In the genomic region with DNA sequence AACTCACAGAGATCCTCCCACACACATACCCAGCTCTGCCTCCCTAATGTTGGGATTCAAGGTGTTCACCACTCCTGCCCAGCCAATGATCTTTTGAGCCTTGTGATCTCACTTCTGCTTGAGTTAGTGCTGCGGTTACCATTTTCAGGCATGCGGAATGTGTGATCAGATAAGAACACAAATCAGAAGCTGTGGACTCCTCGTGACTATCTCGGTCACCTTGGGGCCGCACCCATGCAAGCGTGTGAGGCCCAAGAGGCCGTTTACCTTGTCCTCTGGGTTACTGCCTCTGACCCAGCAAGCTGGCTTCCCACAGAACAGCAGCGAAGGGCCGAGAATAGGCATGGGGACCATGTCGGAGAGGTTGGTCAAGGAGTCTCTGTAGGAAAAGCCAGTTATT, we compare ENCODE assay signal across 28 mouse cellular contexts. TPM values are rescaled to one million over a fixed set of nuclear protein-coding genes. Genes with fewer than 3 reads are reported as not detected.
A peak's percentile ranks its signal among the peaks of the same experiment; 100 is the strongest.
DNase-seq lines count a peak whose midpoint lies in the region; ATAC-seq and TF ChIP-seq lines count a peak whose summit lies in the region.
"Had no signal": no experiment of that assay in that cellular context is flagged by ENCODE, and none has a peak within 500 bp of the region (broad histone marks: within the 10 kb centered on the region; RNA-seq: fewer than 3 reads in every experiment).

No protein-coding gene starts in this region.

- ATAC-seq in lung, postnatal 0 days = peak; percentile 54
- ATAC-seq in intestine, embryonic 16.5 days = peak; percentile 83
- no peak for ATAC-seq in kidney, embryonic 15.5 days (replicated peaks; ENCODE audit: low FRiP score)
- ATAC-seq in stomach, embryonic 16.5 days (ENCODE audit: insufficient read depth, low FRiP score) = peak; percentile 54; the same call in 1 of the 2 replicates
- no peak for ATAC-seq in midbrain, embryonic 15.5 days (replicated peaks)
- ATAC-seq: forebrain, embryonic 16.5 days; hindbrain, postnatal 0 days; midbrain, embryonic 13.5 days had no signal

- peak; percentile 38 for DNase-seq in lung, postnatal 0 days (ENCODE audit: low spot score)
- no peak for DNase-seq in lung, adult 2 months
- no peak for DNase-seq in spleen, postnatal 14 days (ENCODE audit: low spot score in 2 of 2)
- DNase-seq: adrenal gland, adult 2 months; B cell, adult 2 months; cerebellum, adult 18-20 months; cerebellum, postnatal 14 days; gastrocnemius, postnatal 25 days; heart, adult 2 months; heart, postnatal 14 days; lung, adult 18-20 months; retina, postnatal 1 day; right cerebral cortex, postnatal 25 days; spleen, adult 18-20 months had no signal

- H3K4me2 ChIP-seq in lung, postnatal 0 days (replicated peaks; ENCODE audit: low read depth, low read length) = no peak overlapping the region
- no peak overlapping the region for H3K4me2 ChIP-seq in intestine, embryonic 16.5 days (ENCODE audit: low read depth, low read length)
- H3K4me2 ChIP-seq in kidney, embryonic 15.5 days = no peak overlapping the region
- no peak overlapping the region for H3K4me2 ChIP-seq in stomach, embryonic 16.5 days (ENCODE audit: low read depth, low read length)
- no peak overlapping the region for H3K4me2 ChIP-seq in midbrain, embryonic 15.5 days
- H3K4me2 ChIP-seq: heart, embryonic 13.5 days; limb, embryonic 12.5 days; liver, embryonic 11.5 days; midbrain, embryonic 13.5 days; neural tube, embryonic 12.5 days had no signal

- no peak overlapping the region for H3K27ac ChIP-seq in lung, postnatal 0 days (ENCODE audit: low read length)
- no peak overlapping the region for H3K27ac ChIP-seq in intestine, embryonic 16.5 days (ENCODE audit: low read length)
- H3K27ac ChIP-seq in kidney, embryonic 15.5 days = peak overlapping the region; percentile 66
- no peak overlapping the region for H3K27ac ChIP-seq in stomach, embryonic 16.5 days (ENCODE audit: low read length)
- no peak overlapping the region for H3K27ac ChIP-seq in midbrain, embryonic 15.5 days
- H3K27ac ChIP-seq: forebrain, embryonic 10.5 days; heart, adult 2 months; heart, embryonic 13.5 days; hindbrain, postnatal 0 days; limb, embryonic 12.5 days; midbrain, embryonic 13.5 days; neural tube, embryonic 12.5 days had no signal

- no peak overlapping the region for H3K4me3 ChIP-seq in lung, postnatal 0 days (ENCODE audit: low read depth, low read length)
- H3K4me3 ChIP-seq in lung, adult 2 months (replicated peaks; ENCODE audit: extremely low read depth, low read depth, low read length) = no peak overlapping the region
- no peak overlapping the region for H3K4me3 ChIP-seq in intestine, embryonic 16.5 days (ENCODE audit: low read length)
- H3K4me3 ChIP-seq in kidney, embryonic 15.5 days (replicated peaks) = no peak overlapping the region
- H3K4me3 ChIP-seq in stomach, embryonic 16.5 days (replicated peaks; ENCODE audit: low read length) = no peak overlapping the region
- no peak overlapping the region for H3K4me3 ChIP-seq in midbrain, embryonic 15.5 days
- H3K4me3 ChIP-seq: forebrain, embryonic 10.5 days; heart, adult 2 months; heart, embryonic 13.5 days; limb, embryonic 12.5 days; midbrain, embryonic 13.5 days; neural tube, embryonic 12.5 days had no signal

- no peaks in the 10 kb centered on the region for H3K9me3 ChIP-seq in lung, postnatal 0 days (ENCODE audit: low read length)
- H3K9me3 ChIP-seq in intestine, embryonic 16.5 days (ENCODE audit: control insufficient read depth, low read length) = no peaks in the 10 kb centered on the region
- H3K9me3 ChIP-seq in kidney, embryonic 15.5 days (replicated peaks) = no peaks in the 10 kb centered on the region
- H3K9me3 ChIP-seq in stomach, embryonic 16.5 days (replicated peaks; ENCODE audit: control insufficient read depth, low read length) = no peaks in the 10 kb centered on the region
- no peaks in the 10 kb centered on the region for H3K9me3 ChIP-seq in midbrain, embryonic 15.5 days
- H3K9me3 ChIP-seq: G1E; limb, embryonic 12.5 days; midbrain, embryonic 13.5 days; neural tube, embryonic 12.5 days had no signal

- 70% methylated on average over 10 of the region's 10 CpGs for WGBS in lung, postnatal 0 days
- 69% methylated on average over 10 of the region's 10 CpGs for WGBS in lung, adult 2 months
- WGBS in intestine, embryonic 16.5 days = 59% methylated on average over 10 of the region's 10 CpGs
- WGBS in kidney, embryonic 15.5 days = 74% methylated on average over 10 of the region's 10 CpGs
- 61% methylated on average over 10 of the region's 10 CpGs for WGBS in stomach, embryonic 16.5 days
- WGBS in midbrain, embryonic 15.5 days = 93% methylated on average over 10 of the region's 10 CpGs

- no peak for TF ChIP-seq CTCF in lung, postnatal 0 days (IDR thresholded peaks at IDR 0.05)
- no peak for TF ChIP-seq CTCF in lung, adult 2 months (IDR thresholded peaks at IDR 0.05; ENCODE audit: insufficient read depth, low read length)

- H3K27me3 ChIP-seq in lung, postnatal 0 days (replicated peaks; ENCODE audit: insufficient read depth, low read length) = no peaks in the 10 kb centered on the region
- H3K27me3 ChIP-seq in intestine, embryonic 16.5 days (replicated peaks; ENCODE audit: control insufficient read depth, insufficient read depth, low read length) = no peaks in the 10 kb centered on the region
- H3K27me3 ChIP-seq in kidney, embryonic 15.5 days = peaks cover 7% of the 10 kb centered on the region; the same call in 1 of the 2 replicates
- no peaks in the 10 kb centered on the region for H3K27me3 ChIP-seq in stomach, embryonic 16.5 days (ENCODE audit: control insufficient read depth, insufficient read depth, low read length)
- H3K27me3 ChIP-seq in midbrain, embryonic 15.5 days (replicated peaks) = no peaks in the 10 kb centered on the region
- H3K27me3 ChIP-seq: limb, embryonic 12.5 days; midbrain, embryonic 13.5 days; neural tube, embryonic 12.5 days had no signal

- no peak for TF ChIP-seq POLR2A in lung, adult 2 months (IDR thresholded peaks at IDR 0.05; ENCODE audit: borderline replicate concordance, extremely low read depth, low read depth, low read length)

- no peaks in the 10 kb centered on the region for H3K4me1 ChIP-seq in lung, postnatal 0 days (ENCODE audit: insufficient read depth, low read depth, low read length)
- 0 out of 2 replicates have a peak, but pooled peaks cover 2% of the 10 kb centered on the region for H3K4me1 ChIP-seq in lung, adult 2 months (ENCODE audit: control insufficient read depth, insufficient read depth, low read length)
- peaks cover 3% of the 10 kb centered on the region; the same call in 1 of the 2 replicates for H3K4me1 ChIP-seq in intestine, embryonic 16.5 days (ENCODE audit: control insufficient read depth, insufficient read depth, low read length)
- peaks cover 32% of the 10 kb centered on the region for H3K4me1 ChIP-seq in kidney, embryonic 15.5 days
- H3K4me1 ChIP-seq in stomach, embryonic 16.5 days (ENCODE audit: control insufficient read depth, insufficient read depth, low read length) = 0 out of 2 replicates have a peak, but pooled peaks cover 4% of the 10 kb centered on the region
- no peaks in the 10 kb centered on the region for H3K4me1 ChIP-seq in midbrain, embryonic 15.5 days
- H3K4me1 ChIP-seq: forebrain, embryonic 10.5 days; heart, embryonic 13.5 days; midbrain, embryonic 13.5 days; neural tube, embryonic 12.5 days had no signal

- no peak overlapping the region for H3K9ac ChIP-seq in lung, postnatal 0 days (replicated peaks; ENCODE audit: low read depth)
- H3K9ac ChIP-seq in intestine, embryonic 16.5 days (ENCODE audit: low read depth, low read length) = no peak overlapping the region
- H3K9ac ChIP-seq in kidney, embryonic 15.5 days = no peak overlapping the region
- H3K9ac ChIP-seq in stomach, embryonic 16.5 days (ENCODE audit: low read length) = no peak overlapping the region
- H3K9ac ChIP-seq in midbrain, embryonic 15.5 days = no peak overlapping the region
- H3K9ac ChIP-seq: heart, embryonic 13.5 days; limb, embryonic 12.5 days; midbrain, embryonic 13.5 days; neural tube, embryonic 12.5 days had no signal

- no peak for TF ChIP-seq EP300 in lung, postnatal 0 days (IDR thresholded peaks at IDR 0.05)

- H3K36me3 ChIP-seq in lung, postnatal 0 days (ENCODE audit: insufficient read depth, low read length) = no peaks in the 10 kb centered on the region
- H3K36me3 ChIP-seq in intestine, embryonic 16.5 days (ENCODE audit: control insufficient read depth, insufficient read depth, low read length) = no peaks in the 10 kb centered on the region
- no peaks in the 10 kb centered on the region for H3K36me3 ChIP-seq in kidney, embryonic 15.5 days
- no peaks in the 10 kb centered on the region for H3K36me3 ChIP-seq in stomach, embryonic 16.5 days (ENCODE audit: control insufficient read depth, insufficient read depth, low read length)
- no peaks in the 10 kb centered on the region for H3K36me3 ChIP-seq in midbrain, embryonic 15.5 days (replicated peaks)
- H3K36me3 ChIP-seq: forebrain, embryonic 10.5 days; G1E; limb, embryonic 12.5 days; midbrain, embryonic 13.5 days; neural tube, embryonic 12.5 days had no signal

RNA-seq across cellular contexts. Expression of a gene that starts 9.2 kb away (rescaled TPM):
- polyA plus RNA-seq in lung, postnatal 0 days (2015; fragmentation: Nextera tagmentation; extraction: Ambion mirVana) = 33.2 and 34.5 TPM in 2 replicates
- 60.0 and 62.2 TPM in 2 replicates for polyA plus RNA-seq in lung, adult 2 months (2012; rRNA removed)
- 1.5 and 1.7 TPM in 2 replicates for polyA plus RNA-seq in intestine, embryonic 16.5 days (2015; fragmentation: Nextera tagmentation; extraction: Ambion mirVana)
- polyA plus RNA-seq in kidney, embryonic 15.5 days (2015; fragmentation: Nextera tagmentation; extraction: Ambion mirVana) = 16.5 and 18.4 TPM in 2 replicates
- 17.0 and 21.1 TPM in 2 replicates for polyA plus RNA-seq in stomach, embryonic 16.5 days (2015; fragmentation: Nextera tagmentation; extraction: Ambion mirVana)
- polyA plus RNA-seq in midbrain, embryonic 15.5 days (2015; fragmentation: Nextera tagmentation; extraction: Ambion mirVana) = 0.72 and 1.2 TPM in 2 replicates
- polyA plus RNA-seq: G1E had no signal

RNA-seq across cellular contexts. Expression of a gene that starts 12.6 kb away (rescaled TPM):
- polyA plus RNA-seq in lung, postnatal 0 days (2015; fragmentation: Nextera tagmentation; extraction: Ambion mirVana) = 3.1 and 4.7 TPM in 2 replicates
- polyA plus RNA-seq in lung, adult 2 months (2012; rRNA removed) = 5.8 and 7.6 TPM in 2 replicates
- polyA plus RNA-seq in intestine, embryonic 16.5 days (2015; fragmentation: Nextera tagmentation; extraction: Ambion mirVana) = 3.0 and 3.2 TPM in 2 replicates
- polyA plus RNA-seq in kidney, embryonic 15.5 days (2015; fragmentation: Nextera tagmentation; extraction: Ambion mirVana) = 3.6 and 4.4 TPM in 2 replicates
- polyA plus RNA-seq in stomach, embryonic 16.5 days (2015; fragmentation: Nextera tagmentation; extraction: Ambion mirVana) = 2.8 and 4.3 TPM in 2 replicates
- 4.1 and 4.5 TPM in 2 replicates for polyA plus RNA-seq in midbrain, embryonic 15.5 days (2015; fragmentation: Nextera tagmentation; extraction: Ambion mirVana)
- polyA plus RNA-seq: G1E had no signal

RNA-seq across cellular contexts. Expression of a gene that starts 23.0 kb away (rescaled TPM):
- polyA plus RNA-seq in lung, postnatal 0 days (2015; fragmentation: Nextera tagmentation; extraction: Ambion mirVana) = 0.14 TPM in 1 of 2 replicates, not detected in the other
- polyA plus RNA-seq in lung, adult 2 months (2012; rRNA removed) = 0.15 and 0.70 TPM in 2 replicates
- 0.13 and 0.16 TPM in 2 replicates for polyA plus RNA-seq in intestine, embryonic 16.5 days (2015; fragmentation: Nextera tagmentation; extraction: Ambion mirVana)
- 0.05 and 0.19 TPM in 2 replicates for polyA plus RNA-seq in kidney, embryonic 15.5 days (2015; fragmentation: Nextera tagmentation; extraction: Ambion mirVana)
- 0.22 and 0.29 TPM in 2 replicates for polyA plus RNA-seq in stomach, embryonic 16.5 days (2015; fragmentation: Nextera tagmentation; extraction: Ambion mirVana)
- polyA plus RNA-seq in midbrain, embryonic 15.5 days (2015; fragmentation: Nextera tagmentation; extraction: Ambion mirVana) = 0.48 and 0.69 TPM in 2 replicates
- polyA plus RNA-seq: adrenal gland, adult 2 months; forebrain, embryonic 10.5 days; G1E; hindbrain, embryonic 11.5 days; liver, embryonic 11.5 days; midbrain, embryonic 13.5 days; neural tube, embryonic 12.5 days had no signal

RNA-seq across cellular contexts. Expression of a gene that starts 35.0 kb away (rescaled TPM):
- 1.4 and 3.1 TPM in 2 replicates for polyA plus RNA-seq in lung, postnatal 0 days (2015; fragmentation: Nextera tagmentation; extraction: Ambion mirVana)
- 3.5 and 4.3 TPM in 2 replicates for polyA plus RNA-seq in lung, adult 2 months (2012; rRNA removed)
- polyA plus RNA-seq in intestine, embryonic 16.5 days (2015; fragmentation: Nextera tagmentation; extraction: Ambion mirVana) = 4.9 and 5.4 TPM in 2 replicates
- 8.5 and 9.9 TPM in 2 replicates for polyA plus RNA-seq in kidney, embryonic 15.5 days (2015; fragmentation: Nextera tagmentation; extraction: Ambion mirVana)
- 7.9 and 8.5 TPM in 2 replicates for polyA plus RNA-seq in stomach, embryonic 16.5 days (2015; fragmentation: Nextera tagmentation; extraction: Ambion mirVana)
- polyA plus RNA-seq in midbrain, embryonic 15.5 days (2015; fragmentation: Nextera tagmentation; extraction: Ambion mirVana) = 17.7 and 20.7 TPM in 2 replicates
- polyA plus RNA-seq: G1E had no signal

RNA-seq across cellular contexts. Expression of a gene that starts 40.1 kb away (rescaled TPM):
- polyA plus RNA-seq in lung, postnatal 0 days (2015; fragmentation: Nextera tagmentation; extraction: Ambion mirVana) = 1.6 and 2.3 TPM in 2 replicates
- 10.3 and 12.7 TPM in 2 replicates for polyA plus RNA-seq in lung, adult 2 months (2012; rRNA removed)
- polyA plus RNA-seq in intestine, embryonic 16.5 days (2015; fragmentation: Nextera tagmentation; extraction: Ambion mirVana) = 2.4 and 3.6 TPM in 2 replicates
- polyA plus RNA-seq in kidney, embryonic 15.5 days (2015; fragmentation: Nextera tagmentation; extraction: Ambion mirVana) = 4.0 and 5.6 TPM in 2 replicates
- 3.1 and 3.3 TPM in 2 replicates for polyA plus RNA-seq in stomach, embryonic 16.5 days (2015; fragmentation: Nextera tagmentation; extraction: Ambion mirVana)
- polyA plus RNA-seq in midbrain, embryonic 15.5 days (2015; fragmentation: Nextera tagmentation; extraction: Ambion mirVana) = 9.1 and 9.7 TPM in 2 replicates

Comparison
In these comparisons a context has a peak if more than half of its experiments do, and no peak if none do; other contexts are left out.
1. ATAC-seq: peak in lung, postnatal 0 days (single experiment), intestine, embryonic 16.5 days (single experiment) and stomach, embryonic 16.5 days (single experiment); none in kidney, embryonic 15.5 days (single experiment) and midbrain, embryonic 15.5 days (single experiment).